In the genomic region with DNA sequence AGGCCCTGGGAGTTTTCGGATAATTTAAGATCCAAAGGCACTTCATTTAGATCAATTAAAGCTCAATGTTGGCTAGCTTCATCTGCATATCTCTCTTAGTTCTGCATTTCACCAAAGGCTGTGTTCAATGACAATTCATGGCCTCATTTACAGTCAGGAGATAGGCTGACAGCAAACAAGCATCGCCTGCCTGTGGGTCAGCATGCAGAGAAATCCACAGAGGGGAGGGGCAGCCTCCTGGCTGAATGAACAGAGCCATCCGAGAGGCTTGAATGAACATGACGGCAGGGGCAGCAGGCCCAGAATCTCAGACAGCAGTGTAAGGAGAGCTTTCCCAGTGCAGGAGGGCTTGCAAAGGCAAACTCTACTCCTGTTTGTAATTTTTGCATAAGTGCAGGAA, we compare ENCODE assay signal across 14 mouse cellular contexts.
DNase-seq lines count a peak whose midpoint lies in the region; ATAC-seq and TF ChIP-seq lines count a peak whose summit lies in the region.
"Had no signal": no experiment of that assay in that cellular context is flagged by ENCODE, and none has a peak within 500 bp of the region (broad histone marks: within the 10 kb centered on the region; RNA-seq: fewer than 3 reads in every experiment).

No protein-coding gene starts in this region.

- no peak overlapping the region for H3K4me2 ChIP-seq in kidney, postnatal 0 days (ENCODE audit: low read length)
- no peak overlapping the region for H3K4me2 ChIP-seq in neural tube, embryonic 11.5 days (ENCODE audit: low read depth)
- no peak overlapping the region for H3K4me2 ChIP-seq in neural tube, embryonic 15.5 days
- H3K4me2 ChIP-seq in midbrain, postnatal 0 days (ENCODE audit: low read depth, low read length, poor library complexity, severe bottlenecking): no peak overlapping the region
- H3K4me2 ChIP-seq in stomach, postnatal 0 days (replicated peaks; ENCODE audit: low read depth): no peak overlapping the region
- H3K4me2 ChIP-seq: heart, embryonic 15.5 days; liver, embryonic 15.5 days; stomach, embryonic 15.5 days had no signal

- H3K9ac ChIP-seq in kidney, postnatal 0 days (ENCODE audit: low read depth, low read length): no peak overlapping the region
- H3K9ac ChIP-seq in neural tube, embryonic 11.5 days (ENCODE audit: low read length): no peak overlapping the region
- no peak overlapping the region for H3K9ac ChIP-seq in neural tube, embryonic 15.5 days (replicated peaks)
- no peak overlapping the region for H3K9ac ChIP-seq in midbrain, postnatal 0 days (replicated peaks; ENCODE audit: low read length, poor library complexity, severe bottlenecking)
- no peak overlapping the region for H3K9ac ChIP-seq in stomach, postnatal 0 days (ENCODE audit: low read length)
- H3K9ac ChIP-seq: heart, embryonic 15.5 days; liver, embryonic 15.5 days; stomach, embryonic 15.5 days had no signal

- no peak for TF ChIP-seq CTCF in kidney, postnatal 0 days (IDR thresholded peaks at IDR 0.05; ENCODE audit: low read depth)
- no peak for TF ChIP-seq CTCF in kidney, adult 2 months (conservative IDR thresholded peaks at IDR 0.05; ENCODE audit: insufficient read depth, insufficient read length, low read depth, low read length)
- TF ChIP-seq CTCF in midbrain, postnatal 0 days (IDR thresholded peaks at IDR 0.05): no peak
- no peak for TF ChIP-seq CTCF in stomach, postnatal 0 days (IDR thresholded peaks at IDR 0.05; ENCODE audit: low read depth)

- TF ChIP-seq EP300 in stomach, postnatal 0 days (optimal IDR thresholded peaks at IDR 0.05): no peak

- no peaks in the 10 kb centered on the region for H3K36me3 ChIP-seq in kidney, postnatal 0 days (ENCODE audit: insufficient read depth, low read length)
- no peaks in the 10 kb centered on the region for H3K36me3 ChIP-seq in kidney, adult 2 months (ENCODE audit: control insufficient read depth, insufficient read depth, low read length)
- no peaks in the 10 kb centered on the region for H3K36me3 ChIP-seq in neural tube, embryonic 11.5 days (ENCODE audit: control insufficient read depth, insufficient read depth, low read length)
- H3K36me3 ChIP-seq in neural tube, embryonic 15.5 days: no peaks in the 10 kb centered on the region
- no peaks in the 10 kb centered on the region for H3K36me3 ChIP-seq in midbrain, postnatal 0 days (ENCODE audit: insufficient read depth, low read length)
- no peaks in the 10 kb centered on the region for H3K36me3 ChIP-seq in stomach, postnatal 0 days (ENCODE audit: control insufficient read depth, insufficient read depth, low read length)
- H3K36me3 ChIP-seq: heart, embryonic 15.5 days; liver, embryonic 15.5 days; stomach, embryonic 15.5 days had no signal

- ATAC-seq in kidney, postnatal 0 days (replicated peaks; ENCODE audit: low FRiP score, low read depth): 0 out of 2 replicates have a peak, but pooled peaks have one; percentile 33
- no peak for ATAC-seq in neural tube, embryonic 11.5 days (ENCODE audit: insufficient read depth, low FRiP score, low TSS enrichment)
- no peak for ATAC-seq in neural tube, embryonic 15.5 days (ENCODE audit: low FRiP score)
- ATAC-seq in midbrain, postnatal 0 days (ENCODE audit: low FRiP score): no peak
- ATAC-seq in stomach, postnatal 0 days (ENCODE audit: low FRiP score, low TSS enrichment): no peak

- H3K9me3 ChIP-seq in kidney, postnatal 0 days (replicated peaks; ENCODE audit: low read length): no peaks in the 10 kb centered on the region
- no peaks in the 10 kb centered on the region for H3K9me3 ChIP-seq in neural tube, embryonic 11.5 days (ENCODE audit: control insufficient read depth, low read length)
- H3K9me3 ChIP-seq in neural tube, embryonic 15.5 days (replicated peaks): no peaks in the 10 kb centered on the region
- no peaks in the 10 kb centered on the region for H3K9me3 ChIP-seq in midbrain, postnatal 0 days (ENCODE audit: low read length)
- H3K9me3 ChIP-seq in stomach, postnatal 0 days (ENCODE audit: control insufficient read depth, low read length): no peaks in the 10 kb centered on the region
- H3K9me3 ChIP-seq: heart, embryonic 15.5 days; liver, embryonic 15.5 days; megakaryocyte, embryonic 14.5 days; stomach, embryonic 15.5 days had no signal

- no peaks in the 10 kb centered on the region for H3K4me1 ChIP-seq in kidney, postnatal 0 days (replicated peaks; ENCODE audit: insufficient read depth, low read length)
- no peaks in the 10 kb centered on the region for H3K4me1 ChIP-seq in kidney, adult 2 months (ENCODE audit: control insufficient read depth, insufficient read depth, low read length)
- H3K4me1 ChIP-seq in neural tube, embryonic 11.5 days (ENCODE audit: control insufficient read depth, insufficient read depth, low read length): no peaks in the 10 kb centered on the region
- no peaks in the 10 kb centered on the region for H3K4me1 ChIP-seq in neural tube, embryonic 15.5 days
- no peaks in the 10 kb centered on the region for H3K4me1 ChIP-seq in midbrain, postnatal 0 days (ENCODE audit: insufficient read depth, low read length)
- H3K4me1 ChIP-seq in stomach, postnatal 0 days (replicated peaks; ENCODE audit: control insufficient read depth, insufficient read depth): no peaks in the 10 kb centered on the region
- H3K4me1 ChIP-seq: heart, embryonic 15.5 days; liver, embryonic 15.5 days; megakaryocyte, embryonic 14.5 days; stomach, embryonic 15.5 days had no signal

- peak; percentile 19 for DNase-seq in embryo, embryonic 11 days
- no peak for DNase-seq in embryo, embryonic 10.5 days (ENCODE audit: low spot score)
- peak; percentile 64 for DNase-seq in kidney, postnatal 0 days (ENCODE audit: low spot score)
- no peak for DNase-seq in kidney, adult 2 months
- peak; percentile 15 for DNase-seq in neural tube, embryonic 11.5 days (ENCODE audit: low spot score)
- peak; percentile 30 for DNase-seq in midbrain, postnatal 0 days (ENCODE audit: low spot score)
- no peak for DNase-seq in stomach, postnatal 0 days (ENCODE audit: low spot score)
- DNase-seq: adrenal gland, postnatal 25 days; thymus, postnatal 4 days had no signal

- no peak overlapping the region for H3K4me3 ChIP-seq in kidney, postnatal 0 days (replicated peaks; ENCODE audit: low read depth, low read length)
- no peak overlapping the region for H3K4me3 ChIP-seq in kidney, adult 2 months (ENCODE audit: insufficient read depth, low read depth, low read length)
- H3K4me3 ChIP-seq in neural tube, embryonic 11.5 days (ENCODE audit: low read depth, low read length): no peak overlapping the region
- no peak overlapping the region for H3K4me3 ChIP-seq in neural tube, embryonic 15.5 days (replicated peaks)
- no peak overlapping the region for H3K4me3 ChIP-seq in midbrain, postnatal 0 days (ENCODE audit: low read depth, low read length)
- H3K4me3 ChIP-seq in stomach, postnatal 0 days (ENCODE audit: low read depth, low read length): no peak overlapping the region
- H3K4me3 ChIP-seq: heart, embryonic 15.5 days; liver, embryonic 15.5 days; megakaryocyte, embryonic 14.5 days; stomach, embryonic 15.5 days had no signal

- WGBS in kidney, postnatal 0 days: 44% methylated on average over 4 of the region's 4 CpGs
- WGBS in kidney, adult 2 months: 38% methylated on average over 4 of the region's 4 CpGs
- WGBS in neural tube, embryonic 11.5 days: 45% methylated on average over 4 of the region's 4 CpGs
- WGBS in neural tube, embryonic 15.5 days: 26% methylated on average over 4 of the region's 4 CpGs
- 31% methylated on average over 4 of the region's 4 CpGs for WGBS in midbrain, postnatal 0 days
- 54% methylated on average over 4 of the region's 4 CpGs for WGBS in stomach, postnatal 0 days

- H3K27me3 ChIP-seq in kidney, postnatal 0 days (ENCODE audit: insufficient read depth, low read length): no peaks in the 10 kb centered on the region
- no peaks in the 10 kb centered on the region for H3K27me3 ChIP-seq in kidney, adult 2 months (replicated peaks; ENCODE audit: control insufficient read depth, insufficient read depth, low read length)
- H3K27me3 ChIP-seq in neural tube, embryonic 11.5 days (ENCODE audit: control insufficient read depth, insufficient read depth, low read length): no peaks in the 10 kb centered on the region
- no peaks in the 10 kb centered on the region for H3K27me3 ChIP-seq in neural tube, embryonic 15.5 days (replicated peaks)
- H3K27me3 ChIP-seq in midbrain, postnatal 0 days (ENCODE audit: insufficient read depth, low read length): no peaks in the 10 kb centered on the region
- no peaks in the 10 kb centered on the region for H3K27me3 ChIP-seq in stomach, postnatal 0 days (ENCODE audit: control insufficient read depth, insufficient read depth, low read length)
- H3K27me3 ChIP-seq: heart, embryonic 15.5 days; liver, embryonic 15.5 days; megakaryocyte, embryonic 14.5 days; stomach, embryonic 15.5 days had no signal

- no peak for TF ChIP-seq POLR2A in kidney, adult 2 months (IDR thresholded peaks at IDR 0.05; ENCODE audit: low read depth, low read length)

- H3K27ac ChIP-seq in kidney, postnatal 0 days: no peak overlapping the region
- no peak overlapping the region for H3K27ac ChIP-seq in kidney, adult 2 months (ENCODE audit: insufficient read depth, low read depth, low read length)
- H3K27ac ChIP-seq in neural tube, embryonic 11.5 days (ENCODE audit: low read depth, low read length): no peak overlapping the region
- H3K27ac ChIP-seq in neural tube, embryonic 15.5 days (replicated peaks): no peak overlapping the region
- H3K27ac ChIP-seq in midbrain, postnatal 0 days (ENCODE audit: low read depth, low read length): no peak overlapping the region
- no peak overlapping the region for H3K27ac ChIP-seq in stomach, postnatal 0 days (replicated peaks)
- H3K27ac ChIP-seq: heart, embryonic 15.5 days; liver, embryonic 15.5 days; stomach, embryonic 15.5 days had no signal

Comparison
In these comparisons a context has a peak if more than half of its experiments do, and no peak if none do; other contexts are left out.
1. DNase-seq: peak in embryo, embryonic 11 days (single experiment), kidney, postnatal 0 days (single experiment), neural tube, embryonic 11.5 days (single experiment) and midbrain, postnatal 0 days (single experiment); none in embryo, embryonic 10.5 days (single experiment), kidney, adult 2 months (single experiment) and stomach, postnatal 0 days (single experiment).